Mouse (Mus musculus): Measurements from ENCODE around the gene Cited2. TPM values are rescaled to one million over a fixed set of nuclear protein-coding genes. Genes with fewer than 3 reads are reported as not detected.

Cited2 gene
- total RNA-seq, 2 experiments from 2014 or later = 29.7 to 32.9 TPM

GRCm38 (mm10) chr10:17774366-17774765, 51.3 kb downstream of the Cited2 start:
- intact Hi-C loops (cut with DNase I) = no loop called here
- no peak for DNase-seq

- DNase-seq = no peak
- intact Hi-C loops (cut with DNase I) = no loop called here
Measured at GRCm38 (mm10) chr10:17775079-17775478, 52.1 kb downstream of the Cited2 start.

Other genes with a start within 250 kb of the Cited2 start
- 100 to 1,000 TPM; 136 to 145 TPM for gene Txlnb, start 73.0 kb downstream of the Cited2 start, total RNA-seq (2021)
- 10 to 100 TPM; 35.5 to 37.0 TPM for gene Heca, start 224.8 kb downstream of the Cited2 start, total RNA-seq (2021)